Mouse (Mus musculus): ENCODE measurements around the gene Akap6. TPM values are rescaled to one million over a fixed set of nuclear protein-coding genes. Genes with fewer than 3 reads are reported as not detected.

Gene Akap6
- total and polyA plus RNA-seq, 3 experiments: not detected

DNA sequence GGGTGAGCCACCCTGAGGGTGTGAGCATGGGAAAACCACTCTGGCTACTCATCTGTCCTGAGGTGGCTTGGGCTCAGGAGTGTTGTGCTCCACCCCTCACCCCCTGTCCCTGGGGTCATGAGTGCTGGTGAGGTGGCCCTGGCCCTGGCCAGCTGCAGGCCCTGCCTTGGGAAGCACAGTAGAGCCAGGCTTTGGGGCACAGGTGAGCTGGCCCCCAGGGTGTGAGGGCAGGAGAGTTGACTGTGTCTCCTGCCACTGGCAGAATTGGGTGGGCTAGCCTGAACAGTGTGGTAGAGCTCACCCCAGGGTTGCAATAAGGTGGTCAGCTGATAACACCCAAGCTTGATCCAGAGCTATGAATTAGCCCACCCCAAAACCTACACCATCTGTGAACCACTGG is 86.0 kb downstream of the Akap6 start:
- Histone ChIP-seq H3K4me1 (ENCODE audit: control insufficient read depth in 1 of 2, insufficient read depth in 2 of 2, low read length in 2 of 2) (no peaks in the 10 kb centered on the region), H3K9ac (ENCODE audit: control insufficient read depth, low read depth, low read length, poor library complexity, severe bottlenecking) (no peak overlapping the region), H3K9me3 (replicated peaks; ENCODE audit: insufficient read depth, low read length) (no peaks in the 10 kb centered on the region), H3K4me3 (ENCODE audit: control insufficient read depth in 1 of 2, insufficient read depth in 1 of 2, low read depth in 2 of 2, low read length in 2 of 2) (no peak overlapping the region), H3K36me3 (ENCODE audit: control insufficient read depth in 1 of 2, insufficient read depth in 2 of 2, low read length in 2 of 2) (no peaks in the 10 kb centered on the region), H3K27me3 (ENCODE audit: control insufficient read depth in 1 of 2, insufficient read depth in 2 of 2, low read length in 2 of 2) (peaks cover 4% of the 10 kb centered on the region in 2 experiments; a peak in 3 of 4 replicates), H3K79me2 (ENCODE audit: control insufficient read depth, insufficient read depth, low read length, poor library complexity) (no peaks in the 10 kb centered on the region), H3K27ac (ENCODE audit: control insufficient read depth, low read depth, low read length) (no peak overlapping the region)
- DNase-seq (ENCODE audit: low read depth, low spot score): no peak
- no peak for TF ChIP-seq CHD1 (IDR thresholded peaks at IDR 0.05; ENCODE audit: low read depth, low read length)
- no peak for TF ChIP-seq GABPA (IDR thresholded peaks at IDR 0.05; ENCODE audit: low read depth, low read length)
- TF ChIP-seq TCF12 (IDR thresholded peaks at IDR 0.05; ENCODE audit: low read depth, low read length): no peak
- no peak for TF ChIP-seq SMC3 (IDR thresholded peaks at IDR 0.05; ENCODE audit: low read depth, low read length)

DNA sequence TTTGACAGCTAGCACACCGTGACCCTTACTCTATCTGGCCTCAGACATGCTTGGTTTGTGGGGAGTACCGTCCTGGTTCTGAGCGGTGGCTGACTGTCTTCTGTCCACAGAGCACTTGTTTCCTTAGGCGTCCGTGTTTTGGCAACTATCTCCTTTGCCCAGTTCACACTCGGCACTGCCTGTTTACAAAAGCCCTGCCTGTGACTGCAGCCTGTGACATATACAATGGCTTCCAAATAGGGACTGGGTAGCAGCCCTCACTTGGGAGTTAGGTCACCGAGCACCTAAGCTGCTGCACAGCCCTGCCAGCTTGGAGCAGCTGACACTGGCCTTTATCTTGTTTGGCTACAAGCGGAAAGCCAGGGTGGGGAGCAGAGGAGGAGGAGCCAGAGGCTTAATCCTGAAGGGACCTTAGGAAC is 91.2 kb downstream of the Akap6 start:
- Histone ChIP-seq H3K27me3 (ENCODE audit: control insufficient read depth in 1 of 2, insufficient read depth in 2 of 2, low read length in 2 of 2) (peaks cover 0 to 8% of the 10 kb centered on the region in 2 experiments; a peak in 2 of 4 replicates), H3K36me3 (ENCODE audit: control insufficient read depth in 1 of 2, insufficient read depth in 2 of 2, low read length in 2 of 2) (no peaks in the 10 kb centered on the region), H3K27ac (ENCODE audit: control insufficient read depth, low read depth, low read length) (no peak overlapping the region), H3K9me3 (replicated peaks; ENCODE audit: insufficient read depth, low read length) (no peaks in the 10 kb centered on the region), H3K4me3 (ENCODE audit: control insufficient read depth in 1 of 2, insufficient read depth in 1 of 2, low read depth in 2 of 2, low read length in 2 of 2) (no peak overlapping the region), H3K4me1 (ENCODE audit: control insufficient read depth in 1 of 2, insufficient read depth in 2 of 2, low read length in 2 of 2) (no peaks in the 10 kb centered on the region), H3K79me2 (ENCODE audit: control insufficient read depth, insufficient read depth, low read length, poor library complexity) (no peaks in the 10 kb centered on the region), H3K9ac (ENCODE audit: control insufficient read depth, low read depth, low read length, poor library complexity, severe bottlenecking) (no peak overlapping the region)
- no peak for TF ChIP-seq TCF12 (IDR thresholded peaks at IDR 0.05; ENCODE audit: low read depth, low read length)
- TF ChIP-seq MXI1 (IDR thresholded peaks at IDR 0.05; ENCODE audit: low read depth, low read length): no peak
- no peak for DNase-seq (ENCODE audit: low read depth, low spot score)

DNA sequence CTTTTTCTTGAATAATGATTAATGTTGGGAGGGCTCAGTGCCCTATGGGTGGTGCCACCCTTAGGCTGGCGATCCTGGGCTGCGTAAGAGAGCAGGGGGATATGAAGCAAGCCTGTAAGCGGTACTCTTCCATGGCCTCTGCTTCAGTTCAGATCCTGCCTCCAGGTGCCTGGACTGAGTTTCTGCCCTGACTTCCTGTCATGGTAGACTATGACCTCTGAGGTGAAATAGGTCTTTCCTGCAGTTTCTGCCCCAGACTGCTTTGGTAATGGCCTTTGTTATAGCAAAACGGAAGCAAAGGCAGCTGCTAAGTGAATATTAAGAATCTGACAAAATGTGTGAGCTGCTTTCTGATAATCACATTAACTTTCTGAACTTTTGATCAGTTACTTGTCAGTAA is 94.9 kb downstream of the Akap6 start:
- no peak overlapping the region for H3K9ac ChIP-seq (ENCODE audit: control insufficient read depth, low read depth, low read length, poor library complexity, severe bottlenecking)
- peaks cover 0 to 10% of the 10 kb centered on the region in 2 experiments; a peak in 2 of 4 replicates for H3K27me3 ChIP-seq (ENCODE audit: control insufficient read depth in 1 of 2, insufficient read depth in 2 of 2, low read length in 2 of 2)
- H3K9me3 ChIP-seq (replicated peaks; ENCODE audit: insufficient read depth, low read length): no peaks in the 10 kb centered on the region
- no peaks in the 10 kb centered on the region for H3K79me2 ChIP-seq (ENCODE audit: control insufficient read depth, insufficient read depth, low read length, poor library complexity)
- no peaks in the 10 kb centered on the region for H3K36me3 ChIP-seq (ENCODE audit: control insufficient read depth in 1 of 2, insufficient read depth in 2 of 2, low read length in 2 of 2)
- no peaks in the 10 kb centered on the region for H3K4me1 ChIP-seq (ENCODE audit: control insufficient read depth in 1 of 2, insufficient read depth in 2 of 2, low read length in 2 of 2)
- DNase-seq (ENCODE audit: low read depth, low spot score): no peak
- H3K4me3 ChIP-seq (ENCODE audit: control insufficient read depth in 1 of 2, insufficient read depth in 1 of 2, low read depth in 2 of 2, low read length in 2 of 2): no peak overlapping the region
- no peak overlapping the region for H3K27ac ChIP-seq (ENCODE audit: control insufficient read depth, low read depth, low read length)
- no peak for TF ChIP-seq USF1 (IDR thresholded peaks at IDR 0.05; ENCODE audit: low read depth, low read length)
- no peak for TF ChIP-seq RAD21 (IDR thresholded peaks at IDR 0.05; ENCODE audit: low read depth, low read length)
- no peak for TF ChIP-seq POLR2A (IDR thresholded peaks at IDR 0.05; ENCODE audit: control insufficient read depth in 1 of 2, insufficient read depth in 1 of 2, low read depth in 1 of 2, low read length in 2 of 2, poor library complexity in 1 of 2)
- no peak for TF ChIP-seq MAFK (IDR thresholded peaks at IDR 0.05; ENCODE audit: borderline replicate concordance, low read depth, low read length)
- TF ChIP-seq EP300 (IDR thresholded peaks at IDR 0.05; ENCODE audit: low read depth in 1 of 2, low read length in 2 of 2): no peak
- no peak for TF ChIP-seq RCOR1 (IDR thresholded peaks at IDR 0.05; ENCODE audit: low read depth, low read length)
- TF ChIP-seq GATA1 (IDR thresholded peaks at IDR 0.05; ENCODE audit: low read depth, low read length): no peak
